Mouse (Mus musculus): ENCODE measurements around the gene Lin7c. TPM values are rescaled to one million over a fixed set of nuclear protein-coding genes. Genes with fewer than 3 reads are reported as not detected.

The Lin7c gene
- polyA plus RNA-seq, 1 experiment: 3.8 TPM

DNA sequence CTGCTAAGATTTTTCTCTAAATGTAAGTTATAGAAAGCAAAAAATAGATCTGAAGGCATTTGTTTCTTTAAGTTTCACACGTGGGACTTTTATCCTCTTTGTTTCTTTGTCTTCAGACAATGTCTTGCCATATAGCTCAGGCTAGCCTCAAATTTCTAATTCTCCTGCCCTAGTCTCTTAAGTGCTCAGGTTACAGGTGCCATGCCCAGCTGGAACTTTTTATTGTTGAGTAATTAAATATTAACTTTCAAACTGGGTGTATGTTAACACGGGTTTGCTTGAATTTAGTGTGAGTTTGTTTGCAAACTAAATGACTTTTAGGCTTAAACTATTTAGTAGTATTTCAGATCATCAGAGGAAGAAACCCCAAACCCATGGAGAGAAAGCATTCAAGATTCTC, 9.5 kb upstream of the Lin7c start:
- H3K27me3 ChIP-seq (ENCODE audit: control insufficient read depth, insufficient read depth, low read length): no peaks in the 10 kb centered on the region
- no peak overlapping the region for H3K4me3 ChIP-seq (ENCODE audit: low read depth, low read length)
- peaks cover 3% of the 10 kb centered on the region; the same call in 1 of the 2 replicates for H3K4me1 ChIP-seq (ENCODE audit: control insufficient read depth, insufficient read depth, insufficient read length, low read length)
- H3K27ac ChIP-seq (ENCODE audit: insufficient read depth, low read depth, low read length): peak overlapping the region; percentile 68
- 16% methylated on average over 2 of the region's 2 CpGs for WGBS
- H3K36me3 ChIP-seq (ENCODE audit: control insufficient read depth, insufficient read depth, low read length): no peaks in the 10 kb centered on the region
- TF ChIP-seq POLR2A (IDR thresholded peaks at IDR 0.05; ENCODE audit: low read depth, low read length) (no peak), CTCF (IDR thresholded peaks at IDR 0.05; ENCODE audit: extremely low read depth, insufficient read length, insufficient replicate concordance, low read depth, low read length) (no peak)

DNA sequence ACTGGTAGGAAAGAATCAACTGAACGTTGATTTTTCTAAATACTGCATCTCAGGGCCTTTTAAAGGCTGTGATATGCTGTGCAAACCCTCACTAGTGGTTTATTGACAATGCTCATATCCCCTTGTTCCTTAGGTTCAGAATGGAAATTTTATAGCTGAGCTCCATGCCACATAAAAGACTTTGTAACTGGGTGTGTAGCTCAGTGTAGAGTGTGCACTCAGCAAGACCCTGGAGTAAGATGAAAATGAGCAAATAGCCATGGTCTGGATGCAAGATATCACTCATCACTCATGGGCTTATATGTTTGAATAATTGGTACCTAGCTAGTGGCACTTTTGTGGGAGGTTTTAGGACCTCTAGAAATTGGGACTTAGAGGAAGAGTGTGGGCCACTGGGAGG, 9.0 kb upstream of the Lin7c start:
- H3K36me3 ChIP-seq (ENCODE audit: control insufficient read depth, insufficient read depth, low read length): no peaks in the 10 kb centered on the region
- 23% methylated on average over 1 of the region's 1 CpGs for WGBS
- H3K27me3 ChIP-seq (ENCODE audit: control insufficient read depth, insufficient read depth, low read length): no peaks in the 10 kb centered on the region
- TF ChIP-seq CTCF (IDR thresholded peaks at IDR 0.05; ENCODE audit: extremely low read depth, insufficient read length, insufficient replicate concordance, low read depth, low read length): no peak
- no peak for TF ChIP-seq POLR2A (IDR thresholded peaks at IDR 0.05; ENCODE audit: low read depth, low read length)
- H3K27ac ChIP-seq (ENCODE audit: insufficient read depth, low read depth, low read length): peak overlapping the region; percentile 68
- H3K4me1 ChIP-seq (ENCODE audit: control insufficient read depth, insufficient read depth, insufficient read length, low read length): peaks cover 3% of the 10 kb centered on the region; the same call in 1 of the 2 replicates
- no peak overlapping the region for H3K4me3 ChIP-seq (ENCODE audit: low read depth, low read length)

DNA sequence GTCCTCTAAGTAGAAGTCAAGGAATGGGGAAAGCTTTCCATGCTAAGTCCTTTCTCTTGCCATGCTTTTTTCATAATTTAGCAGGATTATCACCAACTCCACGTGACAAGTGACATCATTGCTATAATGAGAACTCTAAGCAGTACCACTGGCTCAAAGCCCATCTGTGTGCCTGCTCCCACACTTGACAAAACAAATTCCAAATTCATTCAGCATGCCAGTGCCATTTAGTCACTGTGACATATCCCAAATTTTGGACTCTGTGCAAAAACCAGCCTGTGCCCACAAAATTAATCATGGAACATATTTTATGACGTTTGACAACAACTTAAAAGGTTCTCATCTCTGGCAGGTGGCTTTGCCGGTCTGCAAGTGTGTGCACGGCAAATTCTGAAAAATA, 6.5 kb upstream of the Lin7c start:
- H3K27ac ChIP-seq (ENCODE audit: insufficient read depth, low read depth, low read length): no peak overlapping the region
- WGBS: 74% methylated on average over 4 of the region's 4 CpGs
- no peak overlapping the region for H3K4me3 ChIP-seq (ENCODE audit: low read depth, low read length)
- H3K36me3 ChIP-seq (ENCODE audit: control insufficient read depth, insufficient read depth, low read length): no peaks in the 10 kb centered on the region
- peaks cover 3% of the 10 kb centered on the region; the same call in 1 of the 2 replicates for H3K4me1 ChIP-seq (ENCODE audit: control insufficient read depth, insufficient read depth, insufficient read length, low read length)
- no peak for TF ChIP-seq POLR2A (IDR thresholded peaks at IDR 0.05; ENCODE audit: low read depth, low read length)
- TF ChIP-seq CTCF (IDR thresholded peaks at IDR 0.05; ENCODE audit: extremely low read depth, insufficient read length, insufficient replicate concordance, low read depth, low read length): no peak
- no peaks in the 10 kb centered on the region for H3K27me3 ChIP-seq (ENCODE audit: control insufficient read depth, insufficient read depth, low read length)

DNA sequence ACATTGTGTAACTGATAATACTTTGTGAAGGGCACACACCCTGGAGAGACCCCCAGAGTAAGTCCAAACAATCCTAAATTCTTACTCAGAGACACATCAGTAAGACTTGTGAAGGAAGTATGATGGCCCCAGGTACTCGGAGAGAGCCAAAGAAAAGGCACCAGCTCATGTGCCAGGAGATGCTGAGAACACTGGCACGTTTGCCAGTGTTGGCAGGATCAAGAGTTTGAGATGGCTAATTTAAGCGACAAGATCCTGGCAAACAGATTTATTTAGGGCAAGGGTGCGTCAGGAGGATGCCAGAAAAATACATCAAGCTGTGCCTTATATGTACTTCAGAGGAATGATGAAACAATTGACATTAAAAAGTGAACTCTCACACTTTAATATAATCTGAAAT, 6.1 kb upstream of the Lin7c start:
- no peak for TF ChIP-seq POLR2A (IDR thresholded peaks at IDR 0.05; ENCODE audit: low read depth, low read length)
- TF ChIP-seq CTCF (IDR thresholded peaks at IDR 0.05; ENCODE audit: extremely low read depth, insufficient read length, insufficient replicate concordance, low read depth, low read length): no peak

DNA sequence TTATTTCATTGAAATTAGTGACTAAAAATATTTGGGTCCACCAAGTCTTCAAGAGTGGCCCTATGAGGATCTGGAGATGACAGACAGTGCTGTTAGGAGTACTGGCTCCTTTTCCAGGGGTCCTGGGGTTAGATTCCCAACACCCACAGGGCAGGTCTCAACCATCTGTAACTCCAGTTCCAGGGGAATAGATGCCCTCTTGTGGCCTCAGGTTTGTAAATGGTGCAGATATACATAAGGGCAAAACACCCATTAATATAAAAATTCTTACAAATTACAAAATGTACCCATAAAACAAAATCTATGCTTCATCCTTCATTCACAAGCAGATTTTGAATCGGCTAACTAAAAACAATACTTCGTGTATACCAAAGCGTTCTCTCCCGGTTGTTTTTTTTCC, 585 bp upstream of the Lin7c start:
- Histone ChIP-seq H3K36me3 (ENCODE audit: control insufficient read depth, insufficient read depth, low read length) (peaks cover 7% of the 10 kb centered on the region), H3K4me3 (ENCODE audit: low read depth, low read length) (peak overlapping the region; percentile 82; the same call in 1 of the 2 replicates), H3K27ac (ENCODE audit: insufficient read depth, low read depth, low read length) (no peak overlapping the region), H3K4me1 (ENCODE audit: control insufficient read depth, insufficient read depth, insufficient read length, low read length) (no peaks in the 10 kb centered on the region), H3K27me3 (ENCODE audit: control insufficient read depth, insufficient read depth, low read length) (no peaks in the 10 kb centered on the region)
- WGBS: 37% methylated on average over 4 of the region's 4 CpGs
- 0 out of 2 replicates have a peak, but pooled peaks have one; percentile 28 for TF ChIP-seq CTCF (IDR thresholded peaks at IDR 0.05; ENCODE audit: extremely low read depth, insufficient read length, insufficient replicate concordance, low read depth, low read length)
- no peak for TF ChIP-seq POLR2A (IDR thresholded peaks at IDR 0.05; ENCODE audit: low read depth, low read length)

More for the DNA sequence above, 6.1 kb upstream of the Lin7c start:
- Histone ChIP-seq H3K4me1 (ENCODE audit: control insufficient read depth, insufficient read depth, insufficient read length, low read length) (peaks cover 3% of the 10 kb centered on the region; the same call in 1 of the 2 replicates), H3K4me3 (ENCODE audit: low read depth, low read length) (no peak overlapping the region), H3K27me3 (ENCODE audit: control insufficient read depth, insufficient read depth, low read length) (no peaks in the 10 kb centered on the region), H3K27ac (ENCODE audit: insufficient read depth, low read depth, low read length) (no peak overlapping the region), H3K36me3 (ENCODE audit: control insufficient read depth, insufficient read depth, low read length) (no peaks in the 10 kb centered on the region)
- 76% methylated on average over 4 of the region's 4 CpGs for WGBS

DNA sequence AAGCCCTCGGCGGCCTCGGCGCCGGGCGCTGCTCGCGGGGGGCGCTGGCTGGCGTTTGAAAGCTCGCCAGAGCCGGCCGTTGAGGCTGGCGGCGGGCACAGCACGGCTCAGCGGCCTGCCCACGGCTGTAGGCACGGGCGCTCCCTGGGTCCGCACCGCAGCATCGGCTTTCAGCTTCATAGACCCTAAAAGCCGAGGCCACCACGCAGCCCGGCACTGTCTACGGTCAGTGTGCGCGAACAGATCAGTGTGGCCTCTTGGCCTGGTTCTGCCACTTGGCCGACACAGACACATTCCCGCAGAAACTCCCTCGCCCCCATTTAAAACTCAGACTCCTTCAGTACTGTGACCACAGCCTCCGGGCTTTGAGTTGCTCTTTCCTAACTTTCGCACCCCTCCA, 378 bp downstream of the Lin7c start:
- Histone ChIP-seq H3K4me3 (ENCODE audit: low read depth, low read length) (peak overlapping the region; percentile 82), H3K4me1 (ENCODE audit: control insufficient read depth, insufficient read depth, insufficient read length, low read length) (no peaks in the 10 kb centered on the region), H3K27me3 (ENCODE audit: control insufficient read depth, insufficient read depth, low read length) (no peaks in the 10 kb centered on the region), H3K27ac (ENCODE audit: insufficient read depth, low read depth, low read length) (peak overlapping the region; percentile 63), H3K36me3 (ENCODE audit: control insufficient read depth, insufficient read depth, low read length) (peaks cover 13% of the 10 kb centered on the region)
- under 1% methylated on average over 31 of the region's 34 CpGs for WGBS
- TF ChIP-seq POLR2A (IDR thresholded peaks at IDR 0.05; ENCODE audit: low read depth, low read length) (no peak), CTCF (IDR thresholded peaks at IDR 0.05; ENCODE audit: extremely low read depth, insufficient read length, insufficient replicate concordance, low read depth, low read length) (no peak)

DNA sequence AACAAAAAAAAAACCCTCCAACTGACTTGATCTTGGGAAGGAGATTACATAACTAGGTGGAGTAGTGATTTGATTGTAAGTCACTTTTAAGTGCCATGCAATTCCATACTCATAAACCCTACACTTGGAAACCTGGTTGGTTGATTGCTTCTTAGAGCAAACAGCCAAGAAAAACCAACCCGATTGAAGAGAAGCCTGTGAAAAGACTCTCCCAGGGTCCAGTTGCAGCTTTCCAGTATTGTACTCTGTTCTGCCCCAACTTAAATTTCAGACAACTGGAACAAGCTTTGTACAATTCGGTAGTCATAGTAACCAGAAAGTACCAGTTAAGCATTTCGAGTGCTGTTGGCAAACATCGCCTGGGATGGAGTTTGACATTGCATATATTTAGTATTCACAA, 818 bp downstream of the Lin7c start:
- WGBS: 7% methylated on average over 4 of the region's 4 CpGs
- peak overlapping the region; percentile 82 for H3K4me3 ChIP-seq (ENCODE audit: low read depth, low read length)
- no peaks in the 10 kb centered on the region for H3K4me1 ChIP-seq (ENCODE audit: control insufficient read depth, insufficient read depth, insufficient read length, low read length)
- TF ChIP-seq POLR2A (IDR thresholded peaks at IDR 0.05; ENCODE audit: low read depth, low read length) (no peak), CTCF (IDR thresholded peaks at IDR 0.05; ENCODE audit: extremely low read depth, insufficient read length, insufficient replicate concordance, low read depth, low read length) (no peak)
- H3K36me3 ChIP-seq (ENCODE audit: control insufficient read depth, insufficient read depth, low read length): peaks cover 17% of the 10 kb centered on the region
- H3K27me3 ChIP-seq (ENCODE audit: control insufficient read depth, insufficient read depth, low read length): no peaks in the 10 kb centered on the region
- peak overlapping the region; percentile 63 for H3K27ac ChIP-seq (ENCODE audit: insufficient read depth, low read depth, low read length)

All from small intestine, adult 2 months (tissue).